Mouse (Mus musculus) hindbrain, embryonic 15.5 days (tissue): ENCODE measurements at regions not wholly inside any gene's neighbourhood (a gene's known extent, or its start where the extent isn't known, plus 50 kb on each side); places are given as distances from the start of the nearest gene placed in this dataset.

Experiments
- ATAC-seq: fragments of 200-750 bp; cut with Nextera tagmentation; 2 replicates; pipeline ENCODE4 v1.8.0; 2017; ENCODE audit warnings: low read depth, moderate number of reproducible peaks, moderate TSS enrichment; ENCODE audit not compliant: low FRiP score
- H3K27ac ChIP-seq: fragments of 300-500 bp; sonication (generic); replicated peaks from 2 replicates; pipeline ENCODE4 v1.5.1; 2015; ENCODE audit warnings: mild to moderate bottlenecking, inconsistent platforms
- H3K27me3 ChIP-seq: fragments of 300-500 bp; sonication (generic); 2 replicates; pipeline ENCODE4 v1.6.1; 2015; ENCODE audit warnings: control low read depth, inconsistent platforms
- H3K36me3 ChIP-seq: fragments of 300-500 bp; sonication (generic); 2 replicates; pipeline ENCODE4 v1.6.1; 2015; ENCODE audit warnings: control low read depth, inconsistent platforms
- H3K4me1 ChIP-seq: fragments of 300-500 bp; sonication (generic); replicated peaks from 2 replicates; pipeline ENCODE4 v1.6.1; 2015; ENCODE audit warnings: control low read depth, inconsistent platforms
- H3K4me2 ChIP-seq: fragments of 300-500 bp; sonication (generic); 2 replicates; pipeline ENCODE4 v1.6.1; 2015; ENCODE audit warnings: moderate library complexity, mild to moderate bottlenecking, inconsistent platforms
- H3K4me3 ChIP-seq: fragments of 300-500 bp; sonication (generic); 2 replicates; pipeline ENCODE4 v1.5.1; 2015; ENCODE audit warnings: mild to moderate bottlenecking, inconsistent platforms
- H3K9ac ChIP-seq: fragments of 300-500 bp; sonication (generic); 2 replicates; pipeline ENCODE4 v1.6.1; 2015; ENCODE audit warnings: inconsistent platforms
- H3K9me3 ChIP-seq: fragments of 300-500 bp; sonication (generic); 2 replicates; pipeline ENCODE4 v1.6.1; 2016; ENCODE audit warnings: control low read depth, inconsistent platforms
- WGBS: fragments of 180-500 bp; shearing (Covaris S2); methylation state at CpG from one replicate; pipeline ENCODE4 v1.1.7; 2015; 5-methylcytosine and 5-hydroxymethylcytosine counted together

DNA sequence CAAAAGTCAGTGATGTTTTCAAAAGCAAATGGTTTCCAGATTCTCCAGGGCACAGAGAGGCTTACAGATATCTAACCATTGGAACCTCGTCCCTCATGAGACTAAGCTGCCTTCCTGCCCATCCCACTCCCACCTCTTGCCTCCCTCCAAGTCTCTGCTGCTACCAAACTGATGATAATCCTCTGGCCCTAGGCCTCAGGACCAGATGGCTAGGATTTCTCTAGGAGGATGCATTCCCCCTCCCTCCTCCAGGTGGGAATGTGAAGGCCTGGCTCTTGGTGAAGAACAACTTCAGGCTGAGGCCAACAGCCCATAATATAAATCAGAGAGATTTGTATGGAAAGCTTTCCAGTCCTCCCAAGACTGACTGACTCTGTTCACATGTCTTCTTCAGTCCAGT is 198.9 kb upstream of the Cdh5 start:
- Histone ChIP-seq H3K9me3 (no peaks in the 10 kb centered on the region), H3K4me2 (no peak overlapping the region), H3K4me1 (no peaks in the 10 kb centered on the region), H3K36me3 (no peaks in the 10 kb centered on the region), H3K27me3 (no peaks in the 10 kb centered on the region), H3K9ac (no peak overlapping the region), H3K27ac (no peak overlapping the region), H3K4me3 (no peak overlapping the region)
- WGBS = 67% methylated on average over 1 of the region's 1 CpGs
- ATAC-seq = no peak

DNA sequence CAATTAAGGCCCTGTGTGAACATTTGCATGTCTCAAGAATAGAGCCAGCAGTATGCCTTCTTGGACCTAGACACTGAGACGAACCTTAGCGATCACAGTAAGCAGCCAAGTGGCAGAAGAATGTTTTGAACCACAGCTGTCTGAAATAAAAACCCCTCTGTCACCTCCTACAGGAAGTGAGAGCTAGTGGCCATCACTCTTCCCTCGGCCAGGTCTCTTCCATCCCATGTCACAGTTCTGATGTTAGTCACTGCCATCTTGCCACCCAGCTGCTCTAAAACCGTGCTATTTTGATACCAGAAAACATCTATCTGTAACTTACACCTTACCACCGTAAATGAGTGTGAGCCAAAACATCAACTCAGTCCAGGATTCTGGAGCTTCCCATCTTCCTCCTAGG is 197.8 kb upstream of the Cdh5 start:
- H3K4me2 ChIP-seq = no peak overlapping the region
- H3K9me3 ChIP-seq = no peaks in the 10 kb centered on the region
- no peak overlapping the region for H3K4me3 ChIP-seq
- ATAC-seq = no peak
- no peak overlapping the region for H3K27ac ChIP-seq
- no peaks in the 10 kb centered on the region for H3K36me3 ChIP-seq
- H3K4me1 ChIP-seq = no peaks in the 10 kb centered on the region
- 88% methylated on average over 5 of the region's 5 CpGs for WGBS
- H3K9ac ChIP-seq = no peak overlapping the region
- H3K27me3 ChIP-seq = no peaks in the 10 kb centered on the region

DNA sequence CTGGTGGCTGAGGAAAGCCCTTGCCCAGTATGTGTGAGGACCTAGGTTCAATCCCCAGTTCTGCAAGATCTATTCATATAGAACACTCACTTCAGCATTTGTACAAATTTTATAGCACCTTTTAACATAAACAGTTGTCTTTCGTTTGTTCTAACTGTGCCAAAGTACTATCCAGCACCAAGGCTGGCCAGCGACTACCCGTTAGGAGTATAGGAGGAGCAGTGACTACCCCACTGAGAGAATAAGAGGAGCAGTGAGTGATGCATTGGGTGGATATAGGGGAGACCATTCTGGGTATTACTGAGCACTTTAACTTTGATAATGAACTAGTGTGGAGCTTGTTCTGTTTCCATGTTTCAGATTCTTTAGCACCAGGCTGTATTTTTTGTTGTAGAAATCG is 193.8 kb upstream of the Cdh5 start:
- no peaks in the 10 kb centered on the region for H3K9me3 ChIP-seq
- WGBS = 84% methylated on average over 4 of the region's 4 CpGs
- no peaks in the 10 kb centered on the region for H3K27me3 ChIP-seq
- no peaks in the 10 kb centered on the region for H3K36me3 ChIP-seq
- no peaks in the 10 kb centered on the region for H3K4me1 ChIP-seq
- no peak overlapping the region for H3K4me2 ChIP-seq
- no peak overlapping the region for H3K9ac ChIP-seq
- no peak overlapping the region for H3K4me3 ChIP-seq
- no peak for ATAC-seq
- no peak overlapping the region for H3K27ac ChIP-seq

DNA sequence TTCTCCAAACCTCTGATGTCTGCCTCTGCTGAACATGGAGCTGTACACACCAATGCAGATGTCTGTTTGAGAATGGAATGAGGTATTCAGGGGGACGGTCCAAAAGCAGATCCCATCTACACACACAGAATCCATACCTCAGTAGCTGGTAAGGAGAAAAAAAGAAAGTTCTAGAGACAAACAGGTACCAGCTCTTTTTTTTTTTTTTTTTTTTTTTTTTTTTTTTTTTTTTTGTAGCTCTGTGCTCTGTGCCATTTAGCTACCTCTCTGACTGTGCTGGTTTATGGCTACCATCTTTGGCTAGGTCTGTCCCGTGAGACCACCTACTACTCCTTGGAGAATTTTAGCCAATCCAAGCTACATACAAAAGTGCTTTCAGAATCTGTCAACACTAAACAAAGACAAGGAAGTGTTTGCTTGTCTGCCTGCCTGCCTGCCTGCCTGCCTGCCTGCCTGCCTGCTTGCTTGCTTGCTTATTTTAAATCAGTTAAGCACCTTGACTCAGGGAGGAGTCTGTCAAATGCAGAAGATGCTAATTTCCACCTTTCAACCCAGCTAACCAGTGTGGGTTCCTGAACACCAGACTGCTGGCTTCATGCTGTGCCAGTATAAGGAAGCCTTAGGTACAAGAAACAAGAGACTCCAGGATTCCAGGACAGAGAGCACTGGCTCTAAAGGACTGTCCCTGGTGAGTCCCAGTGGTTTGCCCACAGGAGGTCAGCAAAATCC is 190.0 kb upstream of the Cdh5 start:
- H3K4me1 ChIP-seq = no peaks in the 10 kb centered on the region; the same call in 1 of the 2 replicates
- no peak overlapping the region for H3K4me2 ChIP-seq
- no peak overlapping the region for H3K9ac ChIP-seq
- H3K27me3 ChIP-seq = no peaks in the 10 kb centered on the region
- no peaks in the 10 kb centered on the region for H3K9me3 ChIP-seq
- no peaks in the 10 kb centered on the region for H3K36me3 ChIP-seq
- no peak overlapping the region for H3K4me3 ChIP-seq
- no peak for ATAC-seq
- no peak overlapping the region for H3K27ac ChIP-seq
- WGBS = 73% methylated on average over 2 of the region's 2 CpGs

DNA sequence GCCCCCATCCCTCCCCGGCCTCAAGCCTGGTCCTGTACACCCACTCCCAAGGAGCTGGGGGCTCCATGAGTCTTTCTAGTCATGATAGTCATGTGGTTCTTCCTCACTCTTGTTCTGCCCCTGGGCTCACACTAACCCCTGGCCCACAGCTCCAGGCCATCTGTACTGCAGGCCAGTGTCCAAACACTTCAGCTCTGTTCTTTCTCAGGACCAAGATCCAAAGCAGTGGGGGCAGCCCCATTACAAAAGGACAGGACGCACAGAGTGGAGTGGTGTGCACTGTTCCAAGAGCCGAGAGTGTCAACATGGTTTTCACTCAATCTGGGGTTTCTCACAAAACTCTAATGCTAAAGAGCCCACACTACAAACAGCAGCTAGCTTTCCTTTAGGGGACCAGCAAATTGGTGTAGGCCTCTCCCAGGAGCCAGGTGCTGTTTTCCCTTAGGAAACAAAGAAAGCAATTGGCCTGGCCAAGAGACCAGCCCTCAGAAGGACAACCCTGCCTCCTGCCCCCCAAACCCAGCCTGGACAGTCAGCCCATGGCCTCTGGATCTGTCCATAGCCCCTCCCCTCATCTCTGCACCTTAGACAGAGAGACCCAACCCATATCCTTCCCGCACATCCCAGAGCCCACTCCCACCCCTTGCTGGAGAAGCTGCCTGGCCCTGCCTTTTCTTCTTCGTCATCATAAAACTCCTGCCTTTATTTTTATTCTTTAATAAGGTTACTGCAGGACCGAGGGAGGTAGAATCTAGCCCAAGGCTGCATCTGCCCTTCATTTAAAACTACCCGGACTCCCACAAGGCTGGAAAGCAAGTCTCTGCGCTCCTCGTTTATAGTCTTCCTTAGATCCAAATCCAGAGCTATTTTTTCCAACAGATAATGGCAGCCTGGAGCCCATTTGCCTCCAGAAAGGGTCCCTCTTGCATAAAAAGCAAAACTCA is 188.2 kb upstream of the Cdh5 start:
- no peak for ATAC-seq
- H3K4me1 ChIP-seq = no peaks in the 10 kb centered on the region; the same call in 1 of the 2 replicates
- H3K9me3 ChIP-seq = no peaks in the 10 kb centered on the region
- H3K4me2 ChIP-seq = no peak overlapping the region
- H3K36me3 ChIP-seq = no peaks in the 10 kb centered on the region
- H3K27ac ChIP-seq = no peak overlapping the region
- H3K9ac ChIP-seq = no peak overlapping the region
- H3K4me3 ChIP-seq = no peak overlapping the region
- 82% methylated on average over 9 of the region's 9 CpGs for WGBS
- no peaks in the 10 kb centered on the region for H3K27me3 ChIP-seq

DNA sequence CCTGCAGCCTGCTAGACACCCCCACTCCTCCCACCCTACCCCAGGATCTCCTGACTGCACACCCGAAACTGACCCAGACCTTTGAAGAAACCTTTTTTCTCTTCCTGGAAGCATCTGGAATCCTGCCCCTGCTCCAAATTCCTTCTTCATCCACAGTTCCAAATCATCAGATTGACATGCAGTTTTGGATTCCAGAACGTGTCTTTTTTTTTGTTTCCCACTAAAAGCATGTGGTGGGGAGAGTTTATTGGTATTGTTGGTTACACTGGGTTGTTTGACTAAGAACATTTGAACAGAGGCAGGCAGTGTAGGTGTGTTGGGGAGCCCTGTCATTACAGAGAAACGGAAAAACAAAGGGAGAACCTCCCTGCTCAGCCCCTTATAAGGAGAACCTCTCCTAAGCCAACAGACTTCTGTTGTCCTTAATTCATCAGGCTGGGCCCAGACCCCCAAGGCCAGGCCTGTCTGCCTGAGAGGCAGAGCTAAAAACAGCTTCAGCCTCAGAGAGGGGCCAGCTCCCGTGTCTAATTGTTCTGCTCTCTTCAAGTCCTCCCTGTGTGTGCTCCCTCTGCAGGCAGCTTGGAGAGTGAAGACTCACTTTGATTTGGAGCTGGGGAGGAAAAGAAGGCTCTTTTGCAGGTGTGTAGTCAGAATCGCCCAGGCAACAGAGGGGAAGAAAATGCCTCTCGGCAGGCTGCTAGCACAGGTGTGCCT is 187.3 kb upstream of the Cdh5 start:
- Histone ChIP-seq H3K27me3 (no peaks in the 10 kb centered on the region), H3K9ac (no peak overlapping the region), H3K4me3 (no peak overlapping the region), H3K27ac (no peak overlapping the region), H3K36me3 (no peaks in the 10 kb centered on the region), H3K9me3 (no peaks in the 10 kb centered on the region), H3K4me1 (no peaks in the 10 kb centered on the region; the same call in 1 of the 2 replicates), H3K4me2 (no peak overlapping the region)
- 0 out of 2 replicates have a peak, but pooled peaks have one; percentile 25 for ATAC-seq
- 49% methylated on average over 6 of the region's 6 CpGs for WGBS

DNA sequence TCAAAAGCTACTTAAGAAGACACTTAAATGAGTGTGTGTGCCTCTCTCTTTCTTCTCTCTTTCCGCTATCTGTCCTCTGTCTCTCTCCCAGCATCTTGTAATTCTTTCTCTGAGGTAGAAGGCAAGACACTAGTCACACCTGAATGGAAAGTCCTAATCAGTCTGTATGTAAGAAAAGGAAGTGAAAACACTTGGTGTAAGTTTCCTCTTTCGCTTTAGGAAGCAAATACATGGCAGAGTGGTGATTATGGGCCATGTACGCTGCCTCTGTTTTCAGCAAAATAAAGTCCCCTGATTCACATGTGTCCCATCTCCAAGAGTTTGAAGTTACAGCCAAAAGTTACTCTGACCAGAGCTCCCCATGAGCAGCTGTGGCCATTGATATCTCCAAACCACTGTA is 182.1 kb upstream of the Cdh5 start:
- H3K4me2 ChIP-seq = no peak overlapping the region
- no peak for ATAC-seq
- H3K4me1 ChIP-seq = no peaks in the 10 kb centered on the region
- no peaks in the 10 kb centered on the region for H3K36me3 ChIP-seq
- no peaks in the 10 kb centered on the region for H3K9me3 ChIP-seq
- H3K9ac ChIP-seq = no peak overlapping the region
- H3K27me3 ChIP-seq = no peaks in the 10 kb centered on the region
- H3K27ac ChIP-seq = no peak overlapping the region
- 88% methylated on average over 3 of the region's 3 CpGs for WGBS
- H3K4me3 ChIP-seq = no peak overlapping the region

DNA sequence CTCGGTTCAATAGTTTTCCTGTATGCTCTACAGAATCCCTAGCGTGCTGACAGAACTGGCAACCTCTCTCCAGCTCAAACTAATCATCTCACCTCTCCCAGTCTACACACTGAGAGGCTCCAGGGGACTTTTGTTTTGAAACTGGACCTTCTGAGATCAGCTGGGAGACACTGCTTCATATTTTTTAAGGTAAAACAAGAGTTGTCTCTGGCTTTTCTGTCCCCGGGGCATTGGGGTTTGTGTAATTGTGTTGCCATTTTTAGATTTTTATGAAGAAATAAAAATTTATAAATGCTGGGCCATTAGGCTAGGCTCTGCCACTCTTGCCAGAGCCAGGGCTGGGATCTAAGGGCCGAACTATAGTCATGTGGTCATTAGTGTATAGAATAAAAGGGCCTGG is 179.8 kb upstream of the Cdh5 start:
- Histone ChIP-seq H3K4me1 (no peaks in the 10 kb centered on the region), H3K4me2 (no peak overlapping the region), H3K9me3 (no peaks in the 10 kb centered on the region), H3K27ac (no peak overlapping the region), H3K4me3 (no peak overlapping the region), H3K9ac (no peak overlapping the region), H3K36me3 (no peaks in the 10 kb centered on the region), H3K27me3 (no peaks in the 10 kb centered on the region)
- ATAC-seq = no peak
- WGBS = 88% methylated on average over 4 of the region's 4 CpGs

DNA sequence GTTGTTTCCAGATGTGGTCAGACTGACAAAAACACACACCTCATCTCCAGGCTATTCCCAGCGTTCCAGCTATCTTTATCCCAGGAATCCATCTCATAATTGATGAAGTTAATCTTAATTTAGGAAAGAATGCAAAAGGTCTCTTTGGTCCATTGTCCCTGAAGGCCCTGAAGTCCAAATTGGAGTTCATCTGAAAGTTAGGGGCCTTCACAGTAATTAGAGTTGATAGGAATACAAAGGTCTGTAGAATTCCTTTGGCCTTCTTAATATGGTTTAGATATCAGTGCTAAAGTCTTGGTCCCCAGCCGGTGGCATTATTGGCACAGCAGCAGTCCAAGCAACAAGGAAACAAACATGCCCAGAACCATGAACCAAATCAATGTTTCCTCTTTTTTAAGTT is 178.7 kb upstream of the Cdh5 start:
- Histone ChIP-seq H3K4me3 (no peak overlapping the region), H3K27ac (no peak overlapping the region), H3K27me3 (no peaks in the 10 kb centered on the region), H3K9ac (no peak overlapping the region), H3K36me3 (no peaks in the 10 kb centered on the region), H3K4me1 (no peaks in the 10 kb centered on the region), H3K9me3 (no peaks in the 10 kb centered on the region), H3K4me2 (no peak overlapping the region)
- whole genome bisulfite sequencing = 92% methylated on average over 2 of the region's 2 CpGs
- ATAC-seq = no peak

DNA sequence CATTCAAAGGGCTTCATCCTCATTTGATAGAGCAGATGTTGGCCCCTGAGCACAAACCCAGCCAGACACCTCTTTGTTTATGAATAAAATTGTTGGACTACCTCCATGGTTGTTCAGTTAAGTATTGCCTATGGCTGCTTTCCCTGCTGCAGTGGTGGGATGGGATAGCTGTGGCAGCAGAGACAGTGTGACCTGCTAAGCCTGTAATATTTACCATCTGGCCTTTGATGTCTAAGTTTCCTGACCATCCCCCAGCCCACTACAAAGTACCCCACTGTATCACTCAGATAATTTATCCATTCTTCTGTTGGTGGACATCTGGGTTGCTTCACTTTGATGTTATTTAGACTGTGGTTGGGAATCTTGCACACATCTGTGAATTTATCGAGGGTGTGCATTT is 168.7 kb upstream of the Cdh5 start:
- Histone ChIP-seq H3K27ac (no peak overlapping the region), H3K27me3 (no peaks in the 10 kb centered on the region), H3K4me1 (no peaks in the 10 kb centered on the region), H3K4me3 (no peak overlapping the region), H3K36me3 (no peaks in the 10 kb centered on the region), H3K9me3 (no peaks in the 10 kb centered on the region), H3K4me2 (no peak overlapping the region), H3K9ac (no peak overlapping the region)
- no peak for ATAC-seq
- 83% methylated on average over 1 of the region's 1 CpGs for WGBS

DNA sequence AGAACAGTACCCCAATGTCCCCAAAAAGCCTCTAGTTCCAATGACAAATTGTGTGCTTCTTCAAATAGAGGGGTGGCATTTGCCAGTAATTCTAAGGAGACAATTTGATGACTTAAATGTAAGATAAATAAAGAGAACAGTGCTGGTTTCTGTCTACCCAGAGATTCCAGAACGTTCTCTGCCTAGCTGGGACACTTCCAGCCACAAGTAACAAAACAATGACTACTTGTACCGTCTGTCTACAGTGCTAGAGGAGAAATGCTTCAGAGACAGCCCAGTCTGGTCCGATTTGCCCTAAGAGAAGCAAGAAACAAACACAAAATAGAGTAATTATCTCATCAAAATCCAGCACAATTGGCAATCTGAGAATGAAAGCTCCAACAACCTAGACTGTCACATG is 164.9 kb upstream of the Cdh5 start:
- no peak overlapping the region for H3K4me2 ChIP-seq
- H3K9ac ChIP-seq = no peak overlapping the region
- H3K4me3 ChIP-seq = no peak overlapping the region
- H3K27me3 ChIP-seq = no peaks in the 10 kb centered on the region
- H3K4me1 ChIP-seq = no peaks in the 10 kb centered on the region; the same call in 1 of the 2 replicates
- no peak for ATAC-seq
- 74% methylated on average over 3 of the region's 3 CpGs for WGBS
- H3K27ac ChIP-seq = no peak overlapping the region
- H3K9me3 ChIP-seq = no peaks in the 10 kb centered on the region
- H3K36me3 ChIP-seq = no peaks in the 10 kb centered on the region
